Mouse (Mus musculus) stomach, postnatal 0 days (tissue): ENCODE measurements around the gene Meis2.

Experiments used
- CTCF ChIP-seq: IDR thresholded peaks from 2 replicates; pipeline ENCODE4 v1.5.1; 2016; ENCODE audit warnings: antibody characterized with exemption, low read depth, mild to moderate bottlenecking, moderate library complexity
- EP300 ChIP-seq: optimal IDR thresholded peaks from 2 replicates; pipeline ENCODE3; 2016; ENCODE audit warnings: antibody characterized with exemption

- TF ChIP-seq CTCF, result no peak
- no peak for TF ChIP-seq EP300
These were observed 2.8 kb upstream of the Meis2 start for GRCm38 (mm10) chr2:116068461-116068860.
